Comparison of ENCODE assay signal across 23 mouse cellular contexts in the genomic region with DNA sequence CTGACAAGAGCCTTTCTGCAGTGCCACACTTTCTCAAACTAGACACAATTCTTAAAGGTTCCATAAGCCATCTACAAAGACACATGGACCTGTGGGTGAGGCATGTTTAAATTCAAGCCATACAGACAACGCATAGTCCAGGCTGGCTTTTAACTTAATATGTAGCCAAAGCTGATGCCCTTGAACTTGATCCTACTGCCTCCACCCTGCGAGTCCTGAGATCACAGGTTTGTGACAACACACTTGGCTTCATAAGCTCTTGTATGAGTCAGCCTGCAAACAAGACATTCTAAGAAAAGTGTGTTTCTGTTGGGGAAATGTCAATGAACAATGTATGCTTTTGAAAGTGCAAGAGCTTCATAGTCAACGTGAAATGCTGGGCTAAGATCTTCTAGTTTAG. TPM values are rescaled to one million over a fixed set of nuclear protein-coding genes. Genes with fewer than 3 reads are reported as not detected.
"Had no signal": no experiment of that assay in that cellular context is flagged by ENCODE, and none has a peak within 500 bp of the region (broad histone marks: within the 10 kb centered on the region; RNA-seq: fewer than 3 reads in every experiment).

No protein-coding gene starts in this region.

- H3K9me3 ChIP-seq: midbrain, embryonic 10.5 days; midbrain, embryonic 12.5 days; neural tube, embryonic 13.5 days; neural tube, embryonic 15.5 days had no signal

- H3K27ac ChIP-seq: midbrain, embryonic 12.5 days; neural tube, embryonic 13.5 days; neural tube, embryonic 15.5 days had no signal

- H3K36me3 ChIP-seq: midbrain, embryonic 10.5 days; midbrain, embryonic 12.5 days; neural tube, embryonic 13.5 days; neural tube, embryonic 15.5 days had no signal

- H3K9ac ChIP-seq: lung, embryonic 14.5 days; midbrain, embryonic 12.5 days; neural tube, embryonic 13.5 days; neural tube, embryonic 15.5 days had no signal

- H3K4me2 ChIP-seq: lung, embryonic 14.5 days; midbrain, embryonic 12.5 days; neural tube, embryonic 13.5 days; neural tube, embryonic 15.5 days had no signal

- ATAC-seq: midbrain, embryonic 16.5 days had no signal

- H3K4me3 ChIP-seq: midbrain, embryonic 10.5 days; midbrain, embryonic 12.5 days; myocyte; neural tube, embryonic 13.5 days; neural tube, embryonic 15.5 days had no signal

- DNase-seq: lung, adult 18-20 months; lung, embryonic 14.5 days; lung, postnatal 10 days; lung, postnatal 4 days; midbrain, embryonic 14.5 days; retina, postnatal 1 day; right cerebral cortex, adult 18-20 months; right cerebral cortex, postnatal 25 days; right cerebral cortex, postnatal 4 days; spleen, adult 18-20 months; thymus, adult 2 months; thymus, postnatal 25 days; thymus, postnatal 4 days had no signal

- H3K27me3 ChIP-seq: neural tube, embryonic 13.5 days; neural tube, embryonic 15.5 days had no signal

RNA-seq across cellular contexts. Expression of gene Gm45623, which starts 39.2 kb away (rescaled TPM):
- total RNA-seq: megakaryocyte, adult 5-6 weeks; megakaryocyte-erythroid progenitor cell, adult 5-6 weeks had no signal
- polyA plus RNA-seq: midbrain, embryonic 10.5 days; myocyte; neural tube, embryonic 11.5 days; thymus, adult 2 months; urinary bladder, adult 2 months had no signal
